Mouse (Mus musculus): ENCODE data around the gene Pcdh11x. TPM values are rescaled to one million over a fixed set of nuclear protein-coding genes. Genes with fewer than 3 reads are reported as not detected.

Gene Pcdh11x
- polyA plus RNA-seq (2015; fragmentation: Nextera tagmentation; extraction: Ambion mirVana): 2.0 TPM in 2 replicates

- ATAC-seq (ENCODE audit: low read depth): peak; percentile 93
- WGBS: 7% methylated on average over 31 of the region's 40 CpGs
- H3K9me3 ChIP-seq (ENCODE audit: control insufficient read depth, low read length): no peaks in the 10 kb centered on the region
- H3K27ac ChIP-seq (ENCODE audit: low read length): no peak within 1 kb of the TSS
- peak within 1 kb of the TSS; percentile 61 for H3K4me2 ChIP-seq (ENCODE audit: low read depth, low read length)
- H3K27me3 ChIP-seq (ENCODE audit: control insufficient read depth, insufficient read depth, low read depth, low read length): peaks cover 9% of the 10 kb centered on the region
- H3K4me3 ChIP-seq (ENCODE audit: low read length): peak within 1 kb of the TSS; percentile 49
- H3K9ac ChIP-seq (ENCODE audit: low read length): peak within 1 kb of the TSS; percentile 49
- H3K36me3 ChIP-seq (ENCODE audit: control insufficient read depth, insufficient read depth, low read length): no peaks in the 10 kb centered on the region
- H3K4me1 ChIP-seq (replicated peaks; ENCODE audit: control insufficient read depth, insufficient read depth, low read length): no peaks in the 10 kb centered on the region
Measured at GRCm38 (mm10) chrX:120290011-120290899, at the start of gene Pcdh11x. Gene Pcdh11x (plus strand): TSS chrX:120290259.

GRCm38 (mm10) chrX:120260089-120260488, 30.0 kb upstream of the Pcdh11x start:
- Histone ChIP-seq H3K4me3 (ENCODE audit: low read length) (no peak overlapping the region), H3K9ac (ENCODE audit: low read length) (no peak overlapping the region), H3K27ac (ENCODE audit: low read length) (no peak overlapping the region), H3K9me3 (ENCODE audit: control insufficient read depth, low read length) (no peaks in the 10 kb centered on the region), H3K4me2 (ENCODE audit: low read depth, low read length) (no peak overlapping the region), H3K27me3 (ENCODE audit: control insufficient read depth, insufficient read depth, low read depth, low read length) (no peaks in the 10 kb centered on the region), H3K4me1 (replicated peaks; ENCODE audit: control insufficient read depth, insufficient read depth, low read length) (no peaks in the 10 kb centered on the region), H3K36me3 (ENCODE audit: control insufficient read depth, insufficient read depth, low read length) (no peaks in the 10 kb centered on the region)
- WGBS: 52% methylated on average over 2 of the region's 2 CpGs
- no peak for ATAC-seq (ENCODE audit: low read depth)

- H3K9me3 ChIP-seq (ENCODE audit: control insufficient read depth, low read length): no peaks in the 10 kb centered on the region
- no peaks in the 10 kb centered on the region for H3K36me3 ChIP-seq (ENCODE audit: control insufficient read depth, insufficient read depth, low read length)
- no peaks in the 10 kb centered on the region for H3K4me1 ChIP-seq (replicated peaks; ENCODE audit: control insufficient read depth, insufficient read depth, low read length)
- H3K27ac ChIP-seq (ENCODE audit: low read length): no peak overlapping the region
- H3K4me3 ChIP-seq (ENCODE audit: low read length): no peak overlapping the region
- H3K27me3 ChIP-seq (ENCODE audit: control insufficient read depth, insufficient read depth, low read depth, low read length): no peaks in the 10 kb centered on the region; the same call in 1 of the 2 replicates
- no peak overlapping the region for H3K4me2 ChIP-seq (ENCODE audit: low read depth, low read length)
- H3K9ac ChIP-seq (ENCODE audit: low read length): no peak overlapping the region
- no peak for ATAC-seq (ENCODE audit: low read depth)
Measured at GRCm38 (mm10) chrX:120285522-120285921, 4.5 kb upstream of the Pcdh11x start.

- Histone ChIP-seq H3K9ac (ENCODE audit: low read length) (no peak overlapping the region), H3K27ac (ENCODE audit: low read length) (no peak overlapping the region), H3K4me2 (ENCODE audit: low read depth, low read length) (no peak overlapping the region), H3K4me3 (ENCODE audit: low read length) (no peak overlapping the region), H3K27me3 (ENCODE audit: control insufficient read depth, insufficient read depth, low read depth, low read length) (peaks cover 9% of the 10 kb centered on the region), H3K9me3 (ENCODE audit: control insufficient read depth, low read length) (no peaks in the 10 kb centered on the region), H3K4me1 (replicated peaks; ENCODE audit: control insufficient read depth, insufficient read depth, low read length) (no peaks in the 10 kb centered on the region), H3K36me3 (ENCODE audit: control insufficient read depth, insufficient read depth, low read length) (no peaks in the 10 kb centered on the region)
- WGBS: 3% methylated on average over 1 of the region's 1 CpGs
- ATAC-seq (ENCODE audit: low read depth): no peak
Measured at GRCm38 (mm10) chrX:120287502-120287901, 2.6 kb upstream of the Pcdh11x start.

- Histone ChIP-seq H3K4me2 (ENCODE audit: low read depth, low read length) (peak overlapping the region; percentile 61), H3K27me3 (ENCODE audit: control insufficient read depth, insufficient read depth, low read depth, low read length) (peaks cover 9% of the 10 kb centered on the region), H3K27ac (ENCODE audit: low read length) (no peak overlapping the region), H3K4me3 (ENCODE audit: low read length) (peak overlapping the region; percentile 49), H3K36me3 (ENCODE audit: control insufficient read depth, insufficient read depth, low read length) (no peaks in the 10 kb centered on the region), H3K9ac (ENCODE audit: low read length) (peak overlapping the region; percentile 49; the same call in 1 of the 2 replicates), H3K9me3 (ENCODE audit: control insufficient read depth, low read length) (no peaks in the 10 kb centered on the region), H3K4me1 (replicated peaks; ENCODE audit: control insufficient read depth, insufficient read depth, low read length) (no peaks in the 10 kb centered on the region)
- WGBS: 5% methylated on average over 18 of the region's 18 CpGs
- ATAC-seq (ENCODE audit: low read depth): no peak
Measured at GRCm38 (mm10) chrX:120290900-120291280, 831 bp downstream of the Pcdh11x start.

GRCm38 (mm10) chrX:120291696-120292095, 1.6 kb downstream of the Pcdh11x start:
- Histone ChIP-seq H3K9ac (ENCODE audit: low read length) (no peak overlapping the region), H3K36me3 (ENCODE audit: control insufficient read depth, insufficient read depth, low read length) (no peaks in the 10 kb centered on the region), H3K4me3 (ENCODE audit: low read length) (peak overlapping the region; percentile 49), H3K4me1 (replicated peaks; ENCODE audit: control insufficient read depth, insufficient read depth, low read length) (no peaks in the 10 kb centered on the region), H3K27ac (ENCODE audit: low read length) (no peak overlapping the region), H3K27me3 (ENCODE audit: control insufficient read depth, insufficient read depth, low read depth, low read length) (peaks cover 9% of the 10 kb centered on the region), H3K4me2 (ENCODE audit: low read depth, low read length) (peak overlapping the region; percentile 61), H3K9me3 (ENCODE audit: control insufficient read depth, low read length) (no peaks in the 10 kb centered on the region)
- WGBS: 9% methylated on average over 13 of the region's 13 CpGs
- no peak for ATAC-seq (ENCODE audit: low read depth)

DNA sequence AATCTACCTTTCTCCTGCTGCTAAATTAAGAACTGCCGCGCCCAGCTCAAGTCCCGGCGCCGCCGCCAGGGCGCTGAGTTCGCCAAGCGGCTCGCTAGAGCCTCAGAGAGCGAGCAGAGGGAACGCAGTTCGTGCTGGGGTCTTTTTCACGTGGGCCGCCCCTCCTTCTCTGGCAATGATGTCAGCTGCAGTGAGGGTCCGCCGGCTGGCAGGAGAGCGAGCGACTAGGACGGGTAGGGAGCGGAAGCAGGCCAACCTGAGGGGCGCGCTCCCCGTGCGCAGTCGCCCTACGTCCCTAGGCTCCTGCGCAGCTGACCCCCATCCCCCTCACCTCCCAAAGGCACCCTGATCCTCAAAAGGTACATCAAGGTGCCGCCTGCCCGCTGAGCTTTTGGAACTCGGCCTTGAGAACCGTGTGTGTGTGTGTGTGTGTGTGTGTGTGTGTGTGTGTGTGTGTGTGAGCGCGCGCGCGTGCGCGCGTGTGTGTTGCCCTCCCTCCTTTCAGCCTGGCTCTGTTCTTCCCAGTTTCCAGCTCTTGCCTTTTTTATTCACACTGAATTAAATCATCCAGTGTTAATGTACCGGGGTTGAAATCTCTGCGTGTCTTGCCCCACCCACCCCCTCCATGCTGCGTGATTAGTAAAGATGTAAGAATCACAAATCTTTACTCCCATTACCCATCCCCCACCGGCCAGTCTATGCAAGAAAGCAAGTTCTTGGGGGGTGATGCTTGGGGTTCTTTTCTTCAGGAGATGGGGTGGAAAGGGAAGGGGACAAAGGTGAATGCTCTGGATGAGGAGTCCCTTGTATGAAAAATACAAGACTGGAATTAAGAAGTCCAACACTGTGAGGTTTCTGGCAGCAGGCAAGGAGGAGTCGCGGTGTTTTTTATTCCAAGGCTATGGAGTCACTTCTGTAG, 3.0 kb downstream of the Pcdh11x start:
- 5% methylated on average over 35 of the region's 46 CpGs for WGBS
- Histone ChIP-seq H3K27me3 (ENCODE audit: control insufficient read depth, insufficient read depth, low read depth, low read length) (peaks cover 9% of the 10 kb centered on the region), H3K9ac (ENCODE audit: low read length) (peak overlapping the region; percentile 56; the same call in 1 of the 2 replicates), H3K4me3 (ENCODE audit: low read length) (peak overlapping the region; percentile 56), H3K36me3 (ENCODE audit: control insufficient read depth, insufficient read depth, low read length) (no peaks in the 10 kb centered on the region), H3K9me3 (ENCODE audit: control insufficient read depth, low read length) (no peaks in the 10 kb centered on the region), H3K4me1 (replicated peaks; ENCODE audit: control insufficient read depth, insufficient read depth, low read length) (no peaks in the 10 kb centered on the region), H3K27ac (ENCODE audit: low read length) (no peak overlapping the region), H3K4me2 (ENCODE audit: low read depth, low read length) (peak overlapping the region; percentile 61)
- peak; percentile 37; the same call in 1 of the 2 replicates for ATAC-seq (ENCODE audit: low read depth)

DNA sequence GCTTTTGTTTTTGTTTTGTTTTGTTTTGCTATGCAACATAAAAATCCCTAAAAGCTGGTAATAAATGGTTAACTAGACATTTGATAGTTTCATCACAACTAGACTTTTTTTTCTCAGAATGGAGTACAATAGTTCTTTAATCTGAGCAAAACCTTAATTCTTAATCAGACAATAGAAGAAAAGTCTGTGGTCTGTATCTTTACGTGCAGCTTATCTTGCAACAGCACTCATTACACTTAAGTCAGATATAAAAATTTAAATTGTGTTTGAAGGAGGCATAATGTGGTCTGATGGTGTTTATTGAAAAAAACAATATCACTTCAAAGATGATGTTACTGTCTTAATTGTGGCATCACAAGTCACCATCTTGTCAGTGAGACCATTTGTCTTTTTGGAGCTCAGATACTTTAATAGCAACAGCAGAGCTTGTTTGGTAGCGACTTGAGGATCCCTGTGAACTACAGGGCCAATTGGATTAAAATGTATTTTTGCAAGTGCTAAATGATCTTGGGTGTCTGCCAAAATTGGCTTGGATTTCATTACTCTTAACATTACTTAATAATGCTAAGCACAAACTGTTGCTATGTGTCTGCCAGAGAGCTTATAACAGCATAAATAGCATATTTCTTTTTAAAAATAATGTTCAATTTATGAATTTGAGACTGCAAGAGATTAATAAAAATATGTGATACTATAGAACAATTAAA, 11.6 kb downstream of the Pcdh11x start:
- no peaks in the 10 kb centered on the region for H3K9me3 ChIP-seq (ENCODE audit: control insufficient read depth, low read length)
- no peak overlapping the region for H3K4me2 ChIP-seq (ENCODE audit: low read depth, low read length)
- H3K4me1 ChIP-seq (replicated peaks; ENCODE audit: control insufficient read depth, insufficient read depth, low read length): no peaks in the 10 kb centered on the region
- no peak overlapping the region for H3K4me3 ChIP-seq (ENCODE audit: low read length)
- no peak overlapping the region for H3K9ac ChIP-seq (ENCODE audit: low read length)
- ATAC-seq (ENCODE audit: low read depth): no peak
- H3K27me3 ChIP-seq (ENCODE audit: control insufficient read depth, insufficient read depth, low read depth, low read length): no peaks in the 10 kb centered on the region
- no peak overlapping the region for H3K27ac ChIP-seq (ENCODE audit: low read length)
- no peaks in the 10 kb centered on the region for H3K36me3 ChIP-seq (ENCODE audit: control insufficient read depth, insufficient read depth, low read length)
- WGBS: 38% methylated on average over 2 of the region's 2 CpGs
